14 mouse cellular contexts compared by ENCODE assay signal in the genomic region with DNA sequence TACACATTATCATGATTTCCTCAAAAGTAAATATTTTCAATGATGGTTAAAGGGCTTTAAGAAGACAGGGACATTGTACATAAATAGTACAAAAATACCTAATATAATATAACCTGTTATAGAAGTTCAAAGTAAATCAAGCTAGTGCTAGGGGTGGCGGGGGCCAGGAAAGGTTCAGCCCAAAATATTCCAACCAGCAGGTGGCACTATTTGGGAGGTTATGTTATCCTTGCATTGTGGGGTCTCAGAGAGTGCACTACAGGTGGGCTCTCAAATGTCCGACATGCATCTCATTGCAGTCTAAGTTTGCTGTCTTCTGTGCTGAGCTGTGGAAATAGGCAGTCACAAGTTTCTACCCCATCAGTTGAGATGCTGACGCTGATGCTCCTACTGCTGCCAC.
DNase-seq lines count a peak whose midpoint lies in the region; ATAC-seq and TF ChIP-seq lines count a peak whose summit lies in the region.
"Had no signal": no experiment of that assay in that cellular context is flagged by ENCODE, and none has a peak within 500 bp of the region (broad histone marks: within the 10 kb centered on the region; RNA-seq: fewer than 3 reads in every experiment).

No protein-coding gene starts in this region.

- H3K9ac ChIP-seq in forebrain, embryonic 16.5 days (replicated peaks; ENCODE audit: low read depth, low read length): no peak overlapping the region
- H3K9ac ChIP-seq: heart, embryonic 15.5 days; midbrain, embryonic 15.5 days; neural tube, embryonic 13.5 days had no signal

- no peaks in the 10 kb centered on the region for H3K9me3 ChIP-seq in forebrain, embryonic 16.5 days (ENCODE audit: control insufficient read depth, low read length)
- H3K9me3 ChIP-seq: heart, embryonic 15.5 days; midbrain, embryonic 15.5 days; neural tube, embryonic 13.5 days had no signal

- H3K4me2 ChIP-seq in forebrain, embryonic 16.5 days (ENCODE audit: low read length): no peak overlapping the region
- H3K4me2 ChIP-seq: heart, embryonic 15.5 days; liver, embryonic 11.5 days; midbrain, embryonic 15.5 days; neural tube, embryonic 13.5 days had no signal

- no peaks in the 10 kb centered on the region for H3K36me3 ChIP-seq in forebrain, embryonic 16.5 days (ENCODE audit: control insufficient read depth, insufficient read depth)
- H3K36me3 ChIP-seq: heart, embryonic 15.5 days; midbrain, embryonic 15.5 days; neural tube, embryonic 13.5 days had no signal

- no peaks in the 10 kb centered on the region for H3K27me3 ChIP-seq in forebrain, embryonic 16.5 days (replicated peaks; ENCODE audit: control insufficient read depth, insufficient read depth, low read length)
- H3K27me3 ChIP-seq: heart, embryonic 15.5 days; midbrain, embryonic 15.5 days; neural tube, embryonic 13.5 days had no signal

- H3K4me3 ChIP-seq in layer of hippocampus, adult 2 months: no peak overlapping the region
- H3K4me3 ChIP-seq in forebrain, embryonic 16.5 days (replicated peaks; ENCODE audit: low read length): no peak overlapping the region
- H3K4me3 ChIP-seq: heart, embryonic 15.5 days; midbrain, embryonic 15.5 days; neural tube, embryonic 13.5 days had no signal

- peak; percentile 5 for DNase-seq in embryo, embryonic 10.5 days (ENCODE audit: low spot score)
- no peak for DNase-seq in embryo, embryonic 10 days (ENCODE audit: low spot score)
- no peak for DNase-seq in layer of hippocampus, adult 2 months (ENCODE audit: low spot score in 2 of 2)
- no peak for DNase-seq in layer of hippocampus, adult 9-11 months
- peak; percentile 14 for DNase-seq in ES-CJ7 (ENCODE audit: low read depth, low spot score)
- peak; percentile 31 to 51 for DNase-seq in cerebellum, postnatal 14 days
- no peak for DNase-seq in frontal cortex, postnatal 10 days (ENCODE audit: low spot score in 2 of 2)
- DNase-seq: lung, postnatal 36 days had no signal

- WGBS in forebrain, embryonic 16.5 days: 70% methylated on average over 3 of the region's 3 CpGs

- no peaks in the 10 kb centered on the region for H3K4me1 ChIP-seq in forebrain, embryonic 16.5 days (replicated peaks; ENCODE audit: control insufficient read depth, insufficient read depth, low read length)
- H3K4me1 ChIP-seq: heart, embryonic 15.5 days; midbrain, embryonic 15.5 days; neural tube, embryonic 13.5 days had no signal

- no peak overlapping the region for H3K27ac ChIP-seq in layer of hippocampus, adult 2 months
- H3K27ac ChIP-seq in forebrain, embryonic 16.5 days (ENCODE audit: low read length): no peak overlapping the region
- H3K27ac ChIP-seq: heart, embryonic 15.5 days; midbrain, embryonic 15.5 days; neural tube, embryonic 13.5 days had no signal

- TF ChIP-seq CTCF in layer of hippocampus, adult 2 months (conservative IDR thresholded peaks at IDR 0.05): peak; percentile 63

- ATAC-seq in forebrain, embryonic 16.5 days: no peak
- ATAC-seq: inflammation-experienced regulatory T-cells, adult 6 months; midbrain, embryonic 15.5 days had no signal

Comparison
In these comparisons a context has a peak if more than half of its experiments do, and no peak if none do; other contexts are left out.
1. DNase-seq: peak in embryo, embryonic 10.5 days (single experiment), ES-CJ7 (single experiment) and cerebellum, postnatal 14 days (2 of 2); none in embryo, embryonic 10 days (single experiment), layer of hippocampus, adult 2 months (0 of 2), layer of hippocampus, adult 9-11 months (single experiment) and frontal cortex, postnatal 10 days (0 of 2).